Mouse (Mus musculus) 3T3-L1 (cell line): ENCODE measurements around the gene Pin1rt1.

Source experiments
- DNase-seq: peaks from one replicate; pipeline ENCODE4 v3.0.0-alpha.2; 2015; ENCODE audit warnings: low read depth, low spot score

Gene Pin1rt1

GRCm38 (mm10) chr2:104712486-104712809 lies 3.7 kb downstream of the Pin1rt1 start:
- no peak for DNase-seq

GRCm38 (mm10) chr2:104711585-104712485 lies 4.3 kb downstream of the Pin1rt1 start, which contains the start of gene Tcp11l1:
Tcp11l1 (minus strand) TSS chr2:104712169.
- DNase-seq, result peak; percentile 62

DNA sequence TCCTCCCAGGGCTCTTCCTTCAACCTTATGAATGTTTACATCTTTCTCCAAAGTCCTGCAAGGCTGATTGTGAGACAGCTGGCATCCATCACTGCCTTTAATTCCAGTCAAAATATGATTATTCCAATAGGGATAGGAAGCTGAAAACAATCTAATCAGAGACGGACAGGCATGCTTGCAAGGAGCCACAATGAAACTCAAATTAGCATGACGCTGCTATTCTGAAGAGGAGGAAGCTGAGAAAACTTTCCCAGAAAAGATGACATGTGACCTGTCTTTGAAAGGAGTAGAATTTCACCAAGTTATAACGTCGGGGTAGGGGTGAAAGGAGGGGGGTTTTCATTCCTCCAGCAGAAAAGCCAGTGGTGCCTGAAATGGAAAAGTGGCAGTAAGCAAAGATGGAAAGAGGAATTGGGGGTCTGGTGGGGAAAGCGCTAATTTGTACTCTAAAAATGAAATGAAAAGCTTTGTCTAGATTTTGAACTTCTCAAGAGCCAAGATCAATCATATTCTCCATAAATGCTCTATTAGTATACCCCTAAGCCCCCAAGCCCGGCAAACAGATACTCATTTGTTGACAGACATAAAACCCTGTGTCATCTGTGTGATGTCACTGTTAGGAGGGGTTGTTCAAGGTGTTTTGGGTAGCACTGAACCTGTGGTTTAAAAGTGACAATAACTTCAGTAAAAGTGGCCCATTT lies 5.4 kb downstream of the Pin1rt1 start:
- no peak for DNase-seq

- no peak for DNase-seq
These were observed 6.3 kb downstream of the Pin1rt1 start for GRCm38 (mm10) chr2:104709786-104710337.

DNA sequence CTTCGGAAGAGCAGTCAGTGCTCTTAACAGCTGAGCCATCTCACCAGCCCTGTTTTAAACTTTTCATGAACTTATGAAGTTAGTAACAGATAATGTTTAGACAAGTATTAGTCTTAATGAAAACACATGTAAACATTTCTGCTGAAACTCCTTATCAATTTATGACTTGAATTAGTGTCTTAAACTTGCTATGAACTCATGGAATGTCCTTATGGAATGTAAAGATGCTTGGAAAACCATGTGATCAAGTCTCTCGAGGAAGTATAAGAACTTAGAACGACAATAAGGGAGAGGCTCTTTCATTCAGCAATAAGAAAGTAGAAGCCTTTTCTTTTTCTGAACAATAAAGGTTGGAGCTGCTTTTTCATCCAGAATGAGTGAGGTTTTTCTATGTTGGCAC lies 11.8 kb downstream of the Pin1rt1 start:
- DNase-seq, result no peak

DNA sequence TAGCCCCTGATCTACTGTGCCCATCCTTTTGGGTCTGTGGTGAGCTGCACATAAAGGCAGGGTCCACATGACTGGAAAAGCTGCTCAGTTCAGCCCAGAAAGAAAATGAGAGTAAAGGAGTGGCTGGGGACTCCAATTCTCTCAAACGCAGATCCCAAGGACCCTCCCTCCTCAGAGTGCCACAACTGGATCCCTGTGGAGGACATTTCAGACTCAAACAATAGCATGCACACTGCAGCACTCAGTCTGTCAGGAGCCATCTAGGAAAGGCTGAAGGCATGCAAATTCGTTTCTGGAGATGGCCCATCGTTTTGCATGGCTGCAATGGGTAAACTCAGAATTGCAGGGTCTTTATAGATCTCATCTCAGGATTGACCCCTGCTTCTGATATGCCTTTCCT lies 13.0 kb downstream of the Pin1rt1 start:
- DNase-seq, result no peak

DNA sequence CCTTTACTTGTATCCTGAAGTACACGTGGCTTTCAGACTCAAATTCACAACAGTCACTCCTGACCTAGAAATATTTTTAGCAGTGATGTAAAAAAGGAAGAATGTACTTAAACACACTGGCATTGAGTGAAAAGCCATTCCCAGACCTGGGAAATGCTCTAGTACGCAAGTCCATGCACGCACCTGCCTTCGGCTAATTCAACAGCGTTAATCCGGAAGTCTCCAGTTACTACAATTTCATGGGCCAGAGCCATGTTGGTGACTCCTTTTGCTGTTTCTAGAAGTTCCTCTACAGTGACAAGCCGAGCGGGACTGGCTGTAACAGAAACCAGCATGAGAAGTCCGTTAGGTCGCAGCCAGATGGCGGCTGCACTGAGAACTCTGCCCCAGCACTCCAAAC lies 16.5 kb downstream of the Pin1rt1 start:
- DNase-seq, result no peak

- DNase-seq, result no peak
These were observed 23.6 kb downstream of the Pin1rt1 start for GRCm38 (mm10) chr2:104692551-104692950.

- no peak for DNase-seq
These were observed 25.5 kb downstream of the Pin1rt1 start for GRCm38 (mm10) chr2:104690720-104691119.

GRCm38 (mm10) chr2:104688724-104689123 lies 27.5 kb downstream of the Pin1rt1 start:
- no peak for DNase-seq

GRCm38 (mm10) chr2:104688321-104688720 lies 27.9 kb downstream of the Pin1rt1 start:
- no peak for DNase-seq

DNA sequence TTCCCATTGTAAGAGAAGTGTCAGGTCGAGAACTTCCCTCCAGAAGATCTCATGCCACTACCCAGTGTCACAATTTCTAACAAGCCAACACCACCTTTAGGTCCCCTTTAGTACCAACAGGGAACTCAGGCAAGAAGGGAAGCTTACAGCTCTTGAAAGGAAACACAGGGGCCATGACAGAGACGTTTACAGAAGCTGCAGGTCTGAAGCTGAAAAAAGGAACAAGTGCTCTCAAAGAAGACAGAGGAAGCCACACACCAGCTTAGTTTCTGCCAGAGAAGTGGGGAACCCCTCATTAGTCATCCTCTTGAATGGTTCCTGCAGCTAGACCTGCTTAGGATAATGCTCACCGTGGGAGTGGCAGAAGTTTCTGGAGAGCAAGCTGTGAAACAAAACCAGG lies 28.9 kb downstream of the Pin1rt1 start:
- no peak for DNase-seq

- peak; percentile 95 for DNase-seq
These were observed 30.8 kb downstream of the Pin1rt1 start for GRCm38 (mm10) chr2:104685418-104685817.

DNA sequence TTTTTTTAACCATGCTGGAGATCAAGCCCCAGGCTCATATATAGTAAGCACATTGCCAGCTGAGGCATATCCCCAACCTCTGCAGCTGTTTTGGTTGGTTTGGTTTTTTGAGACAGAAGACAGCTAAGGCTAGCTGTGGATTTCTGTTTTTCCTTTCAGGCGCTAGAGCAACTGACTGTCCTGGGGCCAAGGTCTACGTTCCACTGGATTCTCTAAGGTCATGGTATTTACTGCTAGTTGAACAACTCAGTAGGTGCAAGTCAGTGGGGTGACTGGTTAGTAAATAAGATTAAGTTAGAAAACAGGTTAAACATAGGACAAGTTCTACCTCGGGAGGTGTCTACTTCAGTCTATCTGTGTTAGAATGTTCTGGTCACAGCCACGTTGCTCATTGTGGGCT lies 31.4 kb downstream of the Pin1rt1 start:
- no peak for DNase-seq

GRCm38 (mm10) chr2:104677326-104677725 lies 38.9 kb downstream of the Pin1rt1 start:
- DNase-seq, result no peak

DNA sequence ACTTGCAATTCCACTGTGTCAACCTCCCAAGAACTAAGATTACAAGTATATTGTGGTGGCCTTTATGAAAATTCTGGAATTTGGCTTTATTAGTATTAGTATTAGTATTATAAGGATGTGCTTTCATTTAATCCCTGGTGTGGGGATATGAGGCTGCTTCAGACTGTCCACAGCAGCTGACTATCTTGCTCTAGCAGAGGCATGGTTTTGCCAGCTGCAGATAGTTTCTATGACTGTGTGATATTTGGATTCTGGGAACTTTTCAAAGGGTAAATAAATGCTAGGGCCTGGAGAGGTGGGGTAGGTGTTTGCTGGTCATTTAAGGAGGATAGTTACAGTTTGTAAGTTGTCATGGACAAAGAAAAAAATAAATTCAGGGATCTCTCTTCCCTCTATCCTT lies 44.5 kb downstream of the Pin1rt1 start:
- DNase-seq, result no peak

GRCm38 (mm10) chr2:104669122-104669804 lies 46.9 kb downstream of the Pin1rt1 start:
- DNase-seq, result peak; percentile 27
